Mouse (Mus musculus): Measurements from ENCODE around the gene Dtnb.

- TF ChIP-seq CTCF (IDR thresholded peaks at IDR 0.05; ENCODE audit: low read depth, low read length) (no peak), POLR2A (IDR thresholded peaks at IDR 0.05; ENCODE audit: extremely low read depth, insufficient read depth, low read length) (no peak)
Measured at GRCm38 (mm10) chr12:3587010-3587409, 14.8 kb downstream of the Dtnb start.

All from liver, adult 2 months (tissue).